Mouse (Mus musculus): Measurements from ENCODE around the gene Gm20696. TPM values are rescaled to one million over a fixed set of nuclear protein-coding genes. Genes with fewer than 3 reads are reported as not detected.

Gm20696 gene
- total RNA-seq, 1 experiment, result 0.58 TPM

GRCm38 (mm10) chr6:99359765-99360499, 306.7 kb downstream of the Gm20696 start:
- TF ChIP-seq ZNF384 (IDR thresholded peaks at IDR 0.05; ENCODE audit: low read depth, low read length), result no peak
- TF ChIP-seq ZC3H11A (IDR thresholded peaks at IDR 0.05; ENCODE audit: borderline replicate concordance, low read depth, low read length), result no peak
- TF ChIP-seq HCFC1 (IDR thresholded peaks at IDR 0.05; ENCODE audit: borderline replicate concordance, insufficient read depth, low read length), result no peak
- TF ChIP-seq CHD2 (IDR thresholded peaks at IDR 0.05; ENCODE audit: low read depth, low read length), result no peak
- TF ChIP-seq MAFK (IDR thresholded peaks at IDR 0.05; ENCODE audit: insufficient read depth, low read depth, low read length), result no peak
- no peak overlapping the region for H3K27ac ChIP-seq (ENCODE audit: insufficient read depth, low read depth, low read length, poor library complexity, severe bottlenecking)

GRCm38 (mm10) chr6:99359036-99359698, 307.4 kb downstream of the Gm20696 start:
- in situ Hi-C loops (cut with MboI; ENCODE audit: low sequenced_read_pairs in 2 of 2, unreplicated experiment in 2 of 2), result no loop called here
- no peaks in the 10 kb centered on the region for H3K36me3 ChIP-seq (ENCODE audit: control insufficient read depth, insufficient read depth, low read length, poor library complexity, severe bottlenecking)

More at GRCm38 (mm10) chr6:99359765-99360499, 306.7 kb downstream of the Gm20696 start:
- no peak for DNase-seq (ENCODE audit: low read depth, low spot score)
- Histone ChIP-seq H3K36me3 (ENCODE audit: control insufficient read depth, insufficient read depth, low read length, poor library complexity, severe bottlenecking) (no peaks in the 10 kb centered on the region), H3K9ac (ENCODE audit: insufficient read depth, low read depth, low read length, poor library complexity, severe bottlenecking) (no peak overlapping the region), H3K4me1 (ENCODE audit: control insufficient read depth in 2 of 2, insufficient read depth in 2 of 2, low read length in 2 of 2, poor library complexity in 1 of 2) (no peaks in the 10 kb centered on the region), H3K9me3 (ENCODE audit: control insufficient read depth, insufficient read depth, low read depth, low read length) (no peaks in the 10 kb centered on the region), H3K4me3 (ENCODE audit: insufficient read depth in 1 of 2, low read depth in 1 of 2, low read length in 2 of 2, poor library complexity in 1 of 2, severe bottlenecking in 1 of 2) (no peak overlapping the region)
- in situ Hi-C loops (cut with MboI; ENCODE audit: low sequenced_read_pairs in 2 of 2, unreplicated experiment in 2 of 2), result no loop called here

GRCm38 (mm10) chr6:99357931-99358330, 308.7 kb downstream of the Gm20696 start:
- DNase-seq (ENCODE audit: low read depth, low spot score), result no peak
- Histone ChIP-seq H3K36me3 (ENCODE audit: control insufficient read depth, insufficient read depth, low read length, poor library complexity, severe bottlenecking) (no peaks in the 10 kb centered on the region), H3K4me1 (ENCODE audit: control insufficient read depth in 2 of 2, insufficient read depth in 2 of 2, low read length in 2 of 2, poor library complexity in 1 of 2) (no peaks in the 10 kb centered on the region), H3K9ac (ENCODE audit: insufficient read depth, low read depth, low read length, poor library complexity, severe bottlenecking) (no peak overlapping the region), H3K27ac (ENCODE audit: insufficient read depth, low read depth, low read length, poor library complexity, severe bottlenecking) (no peak overlapping the region), H3K9me3 (ENCODE audit: control insufficient read depth, insufficient read depth, low read depth, low read length) (no peaks in the 10 kb centered on the region), H3K4me3 (ENCODE audit: insufficient read depth in 1 of 2, low read depth in 1 of 2, low read length in 2 of 2, poor library complexity in 1 of 2, severe bottlenecking in 1 of 2) (no peak overlapping the region)
- in situ Hi-C loops (cut with MboI; ENCODE audit: low sequenced_read_pairs in 2 of 2, unreplicated experiment in 2 of 2), result no loop called here
- TF ChIP-seq ZNF384 (IDR thresholded peaks at IDR 0.05; ENCODE audit: low read depth, low read length), result no peak
- TF ChIP-seq ZC3H11A (IDR thresholded peaks at IDR 0.05; ENCODE audit: borderline replicate concordance, low read depth, low read length), result no peak
- no peak for TF ChIP-seq CHD2 (IDR thresholded peaks at IDR 0.05; ENCODE audit: low read depth, low read length)
- no peak for TF ChIP-seq MAFK (IDR thresholded peaks at IDR 0.05; ENCODE audit: insufficient read depth, low read depth, low read length)
- TF ChIP-seq HCFC1 (IDR thresholded peaks at IDR 0.05; ENCODE audit: borderline replicate concordance, insufficient read depth, low read length), result no peak

More at GRCm38 (mm10) chr6:99359036-99359698, 307.4 kb downstream of the Gm20696 start:
- Histone ChIP-seq H3K27ac (ENCODE audit: insufficient read depth, low read depth, low read length, poor library complexity, severe bottlenecking) (no peak overlapping the region), H3K4me3 (ENCODE audit: insufficient read depth in 1 of 2, low read depth in 1 of 2, low read length in 2 of 2, poor library complexity in 1 of 2, severe bottlenecking in 1 of 2) (no peak overlapping the region), H3K4me1 (ENCODE audit: control insufficient read depth in 2 of 2, insufficient read depth in 2 of 2, low read length in 2 of 2, poor library complexity in 1 of 2) (no peaks in the 10 kb centered on the region), H3K9me3 (ENCODE audit: control insufficient read depth, insufficient read depth, low read depth, low read length) (no peaks in the 10 kb centered on the region), H3K9ac (ENCODE audit: insufficient read depth, low read depth, low read length, poor library complexity, severe bottlenecking) (no peak overlapping the region)
- TF ChIP-seq CHD2 (IDR thresholded peaks at IDR 0.05; ENCODE audit: low read depth, low read length) (no peak), MAFK (IDR thresholded peaks at IDR 0.05; ENCODE audit: insufficient read depth, low read depth, low read length) (no peak), ZC3H11A (IDR thresholded peaks at IDR 0.05; ENCODE audit: borderline replicate concordance, low read depth, low read length) (no peak), ZNF384 (IDR thresholded peaks at IDR 0.05; ENCODE audit: low read depth, low read length) (no peak), HCFC1 (IDR thresholded peaks at IDR 0.05; ENCODE audit: borderline replicate concordance, insufficient read depth, low read length) (no peak)
- DNase-seq (ENCODE audit: low read depth, low spot score), result no peak

GRCm38 (mm10) chr6:99354338-99354737, 312.3 kb downstream of the Gm20696 start:
- Histone ChIP-seq H3K36me3 (ENCODE audit: control insufficient read depth, insufficient read depth, low read length, poor library complexity, severe bottlenecking) (no peaks in the 10 kb centered on the region), H3K4me3 (ENCODE audit: insufficient read depth in 1 of 2, low read depth in 1 of 2, low read length in 2 of 2, poor library complexity in 1 of 2, severe bottlenecking in 1 of 2) (no peak overlapping the region), H3K4me1 (ENCODE audit: control insufficient read depth in 2 of 2, insufficient read depth in 2 of 2, low read length in 2 of 2, poor library complexity in 1 of 2) (no peaks in the 10 kb centered on the region), H3K27ac (ENCODE audit: insufficient read depth, low read depth, low read length, poor library complexity, severe bottlenecking) (no peak overlapping the region), H3K9ac (ENCODE audit: insufficient read depth, low read depth, low read length, poor library complexity, severe bottlenecking) (no peak overlapping the region), H3K9me3 (ENCODE audit: control insufficient read depth, insufficient read depth, low read depth, low read length) (no peaks in the 10 kb centered on the region)
- DNase-seq (ENCODE audit: low read depth, low spot score), result no peak
- in situ Hi-C loops (cut with MboI; ENCODE audit: low sequenced_read_pairs in 2 of 2, unreplicated experiment in 2 of 2), result no loop called here
- TF ChIP-seq CHD2 (IDR thresholded peaks at IDR 0.05; ENCODE audit: low read depth, low read length) (no peak), ZNF384 (IDR thresholded peaks at IDR 0.05; ENCODE audit: low read depth, low read length) (no peak), HCFC1 (IDR thresholded peaks at IDR 0.05; ENCODE audit: borderline replicate concordance, insufficient read depth, low read length) (no peak), MAFK (IDR thresholded peaks at IDR 0.05; ENCODE audit: insufficient read depth, low read depth, low read length) (no peak)
